Mouse (Mus musculus) stomach, embryonic 16.5 days (tissue): Measurements from ENCODE around the gene Fam155a. TPM values are rescaled to one million over a fixed set of nuclear protein-coding genes. Genes with fewer than 3 reads are reported as not detected.

Source experiments
- ATAC-seq: fragments of 200-750 bp; cut with Nextera tagmentation; 2 replicates; pipeline ENCODE4 v1.8.0; 2017; ENCODE audit warnings: moderate number of reproducible peaks, moderate TSS enrichment; ENCODE audit not compliant: insufficient read depth, low FRiP score
- H3K27ac ChIP-seq: fragments of 300-500 bp; sonication (generic); 2 replicates; pipeline ENCODE4 v1.5.1; 2014; ENCODE audit warnings: low read length
- H3K27me3 ChIP-seq: fragments of 300-500 bp; sonication (generic); 2 replicates; pipeline ENCODE4 v1.6.1; 2014; ENCODE audit warnings: low read length, control low read depth, mixed read lengths; ENCODE audit not compliant: control insufficient read depth, insufficient read depth
- H3K36me3 ChIP-seq: fragments of 300-500 bp; sonication (generic); 2 replicates; pipeline ENCODE4 v1.6.1; 2014; ENCODE audit warnings: low read length; ENCODE audit not compliant: control insufficient read depth, insufficient read depth
- H3K4me1 ChIP-seq: fragments of 300-500 bp; sonication (generic); 2 replicates; pipeline ENCODE4 v1.6.1; 2014; ENCODE audit warnings: low read length, control low read depth, mixed read lengths; ENCODE audit not compliant: control insufficient read depth, insufficient read depth
- H3K4me2 ChIP-seq: fragments of 300-500 bp; sonication (generic); 2 replicates; pipeline ENCODE4 v1.6.1; 2014; ENCODE audit warnings: low read depth, low read length, mixed read lengths
- H3K4me3 ChIP-seq: fragments of 300-500 bp; sonication (generic); replicated peaks from 2 replicates; pipeline ENCODE4 v1.5.1; 2014; ENCODE audit warnings: mild to moderate bottlenecking, low read length
- H3K9ac ChIP-seq: fragments of 300-500 bp; sonication (generic); 2 replicates; pipeline ENCODE4 v1.6.1; 2014; ENCODE audit warnings: low read length
- H3K9me3 ChIP-seq: fragments of 300-500 bp; sonication (generic); replicated peaks from 2 replicates; pipeline ENCODE4 v1.6.1; 2016; ENCODE audit warnings: low read length, control low read depth; ENCODE audit not compliant: control insufficient read depth
- WGBS: fragments of 180-500 bp; shearing (Covaris S2); extraction: QIAGEN DNeasy Blood & Tissue Kit; methylation state at CpG from one replicate; pipeline ENCODE4 v1.1.7; 2014; 5-methylcytosine and 5-hydroxymethylcytosine counted together
- polyA plus RNA-seq: library from polyadenylated mRNA; unstranded; fragments of >200 nt; fragmentation: Nextera tagmentation; extraction: Ambion mirVana; gene quantifications from 2 replicates; pipeline ENCODE4 v1.2.1, GENCODE M21; 2015

The Fam155a gene
- polyA plus RNA-seq, 1 experiment from 2014 or later = 1.0 TPM

- H3K4me2 ChIP-seq = no peak overlapping the region
- H3K4me3 ChIP-seq = no peak overlapping the region
- H3K27me3 ChIP-seq = no peaks in the 10 kb centered on the region
- 49% methylated on average over 10 of the region's 10 CpGs for WGBS
- ATAC-seq = no peak
- H3K9me3 ChIP-seq = no peaks in the 10 kb centered on the region
- no peaks in the 10 kb centered on the region for H3K36me3 ChIP-seq
- no peak overlapping the region for H3K9ac ChIP-seq
- H3K4me1 ChIP-seq = no peaks in the 10 kb centered on the region
- H3K27ac ChIP-seq = no peak overlapping the region
These were observed 335.5 kb downstream of the Fam155a start for GRCm38 (mm10) chr8:9435501-9435900.

GRCm38 (mm10) chr8:9432635-9433372 lies 338.2 kb downstream of the Fam155a start:
- ATAC-seq = no peak
- Histone ChIP-seq H3K9me3 (no peaks in the 10 kb centered on the region), H3K27me3 (no peaks in the 10 kb centered on the region), H3K4me2 (no peak overlapping the region), H3K4me3 (no peak overlapping the region), H3K4me1 (no peaks in the 10 kb centered on the region), H3K9ac (no peak overlapping the region), H3K36me3 (no peaks in the 10 kb centered on the region), H3K27ac (no peak overlapping the region)
- 65% methylated on average over 11 of the region's 11 CpGs for WGBS

- no peaks in the 10 kb centered on the region for H3K9me3 ChIP-seq
- no peak for ATAC-seq
- H3K9ac ChIP-seq = no peak overlapping the region
- no peaks in the 10 kb centered on the region for H3K4me1 ChIP-seq
- 62% methylated on average over 4 of the region's 4 CpGs for WGBS
- no peak overlapping the region for H3K4me3 ChIP-seq
- H3K27me3 ChIP-seq = no peaks in the 10 kb centered on the region
- H3K4me2 ChIP-seq = no peak overlapping the region
- H3K27ac ChIP-seq = no peak overlapping the region
- H3K36me3 ChIP-seq = no peaks in the 10 kb centered on the region
These were observed 342.1 kb downstream of the Fam155a start for GRCm38 (mm10) chr8:9428846-9429245.

GRCm38 (mm10) chr8:9424069-9424468 lies 346.9 kb downstream of the Fam155a start:
- 57% methylated on average over 2 of the region's 2 CpGs for WGBS
- H3K4me2 ChIP-seq = no peak overlapping the region
- peaks cover under 1% of the 10 kb centered on the region; the same call in 1 of the 2 replicates for H3K4me1 ChIP-seq
- no peaks in the 10 kb centered on the region for H3K9me3 ChIP-seq
- no peak overlapping the region for H3K9ac ChIP-seq
- no peaks in the 10 kb centered on the region for H3K27me3 ChIP-seq
- no peak overlapping the region for H3K4me3 ChIP-seq
- no peak overlapping the region for H3K27ac ChIP-seq
- no peaks in the 10 kb centered on the region for H3K36me3 ChIP-seq
- no peak for ATAC-seq

GRCm38 (mm10) chr8:9423590-9423989 lies 347.4 kb downstream of the Fam155a start:
- WGBS = 34% methylated on average over 5 of the region's 5 CpGs
- ATAC-seq = no peak
- Histone ChIP-seq H3K4me1 (peaks cover 2% of the 10 kb centered on the region; the same call in 1 of the 2 replicates), H3K36me3 (no peaks in the 10 kb centered on the region), H3K9me3 (no peaks in the 10 kb centered on the region), H3K4me2 (no peak overlapping the region), H3K9ac (no peak overlapping the region), H3K27ac (no peak overlapping the region), H3K4me3 (no peak overlapping the region), H3K27me3 (no peaks in the 10 kb centered on the region)

- H3K4me3 ChIP-seq = no peak overlapping the region
- WGBS = 52% methylated on average over 2 of the region's 2 CpGs
- H3K4me2 ChIP-seq = no peak overlapping the region
- no peaks in the 10 kb centered on the region for H3K27me3 ChIP-seq
- H3K4me1 ChIP-seq = peaks cover 2% of the 10 kb centered on the region; the same call in 1 of the 2 replicates
- no peaks in the 10 kb centered on the region for H3K9me3 ChIP-seq
- no peak for ATAC-seq
- H3K27ac ChIP-seq = no peak overlapping the region
- no peaks in the 10 kb centered on the region for H3K36me3 ChIP-seq
- no peak overlapping the region for H3K9ac ChIP-seq
These were observed 347.8 kb downstream of the Fam155a start for GRCm38 (mm10) chr8:9423184-9423583.

GRCm38 (mm10) chr8:9418856-9419800 lies 351.8 kb downstream of the Fam155a start:
- Histone ChIP-seq H3K4me2 (no peak overlapping the region), H3K4me3 (no peak overlapping the region), H3K36me3 (no peaks in the 10 kb centered on the region), H3K9me3 (no peaks in the 10 kb centered on the region), H3K27ac (no peak overlapping the region), H3K4me1 (peaks cover 2% of the 10 kb centered on the region; the same call in 1 of the 2 replicates), H3K9ac (no peak overlapping the region), H3K27me3 (no peaks in the 10 kb centered on the region)
- 44% methylated on average over 10 of the region's 10 CpGs for WGBS
- ATAC-seq = peak; percentile 56; the same call in 1 of the 2 replicates

- 87% methylated on average over 9 of the region's 9 CpGs for WGBS
- Histone ChIP-seq H3K4me1 (peaks cover 2% of the 10 kb centered on the region; the same call in 1 of the 2 replicates), H3K9ac (no peak overlapping the region), H3K36me3 (no peaks in the 10 kb centered on the region), H3K27me3 (no peaks in the 10 kb centered on the region), H3K4me2 (no peak overlapping the region), H3K9me3 (no peaks in the 10 kb centered on the region), H3K4me3 (no peak overlapping the region), H3K27ac (no peak overlapping the region)
- no peak for ATAC-seq
These were observed 354.8 kb downstream of the Fam155a start for GRCm38 (mm10) chr8:9416189-9416588.

GRCm38 (mm10) chr8:9408480-9408879 lies 362.5 kb downstream of the Fam155a start:
- 54% methylated on average over 5 of the region's 5 CpGs for WGBS
- Histone ChIP-seq H3K36me3 (no peaks in the 10 kb centered on the region), H3K4me1 (no peaks in the 10 kb centered on the region), H3K9ac (no peak overlapping the region), H3K27me3 (no peaks in the 10 kb centered on the region), H3K9me3 (no peaks in the 10 kb centered on the region), H3K27ac (no peak overlapping the region), H3K4me3 (no peak overlapping the region), H3K4me2 (no peak overlapping the region)
- no peak for ATAC-seq
